Mouse (Mus musculus) lung, adult 2 months (tissue): Measurements from ENCODE around the gene Eif5a. TPM values are rescaled to one million over a fixed set of nuclear protein-coding genes. Genes with fewer than 3 reads are reported as not detected.
"Not testable (repeated sequence)": the region's sequence is repeated elsewhere in the genome, so short reads cannot be mapped to it uniquely, and the experiment has no call there.

Source experiments
- DNase-seq: peaks from one replicate; pipeline ENCODE4 v3.0.0; 2022
- H3K4me1 ChIP-seq: fragments of 200-500 bp; 2 replicates; pipeline ENCODE4 v1.6.1; 2011; ENCODE audit warnings: low read length; ENCODE audit not compliant: control insufficient read depth, insufficient read depth
- H3K4me3 ChIP-seq: fragments of 200-500 bp; replicated peaks from 2 replicates; pipeline ENCODE3; 2011; ENCODE audit warnings: low read depth, mild to moderate bottlenecking, control low read depth, low read length; ENCODE audit errors: extremely low read depth
- CTCF ChIP-seq: fragments of 200-500 bp; IDR thresholded peaks from 2 replicates; pipeline ENCODE4 v1.5.1; 2011; ENCODE audit warnings: mild to moderate bottlenecking, low read length, control low read depth; ENCODE audit not compliant: insufficient read depth
- POLR2A ChIP-seq: fragments of 200-500 bp; IDR thresholded peaks from 2 replicates; pipeline ENCODE4 v1.6.1; 2011; ENCODE audit warnings: low read depth, mild to moderate bottlenecking, control low read depth, low read length, borderline replicate concordance; ENCODE audit errors: extremely low read depth
- WGBS: fragments of 180-500 bp; shearing (Covaris S2); methylation state at CpG from one replicate; pipeline ENCODE4 v1.1.7; 2018; 5-methylcytosine and 5-hydroxymethylcytosine counted together
- polyA plus RNA-seq: library from polyadenylated mRNA; depleted of rRNA; stranded (reverse); fragments of >200 nt; gene quantifications from 2 replicates; pipeline ENCODE4 v1.2.3, GENCODE M21; 2012

Eif5a gene
- polyA plus RNA-seq, 1 experiment = 372 TPM

GRCm38 (mm10) chr11:69922796-69923195 is 1.0 kb upstream of the Eif5a start:
- 60% methylated on average over 3 of the region's 3 CpGs for WGBS
- DNase-seq = no peak
- Histone ChIP-seq H3K4me1 (peaks cover 4% of the 10 kb centered on the region), H3K4me3 (no peak overlapping the region)
- TF ChIP-seq POLR2A (no peak), CTCF (no peak)

- peak overlapping the region; percentile 98 for H3K4me3 ChIP-seq
- no peak for DNase-seq
- H3K4me1 ChIP-seq = peaks cover 4% of the 10 kb centered on the region
- 3% methylated on average over 12 of the region's 12 CpGs for WGBS
- no peak for TF ChIP-seq CTCF
Observed at GRCm38 (mm10) chr11:69922012-69922756, 426 bp upstream of the Eif5a start.

GRCm38 (mm10) chr11:69920266-69921031 is 1.3 kb downstream of the Eif5a start:
- WGBS = under 1% methylated on average over 62 of the region's 65 CpGs
- Histone ChIP-seq H3K4me3 (peak overlapping the region; percentile 92), H3K4me1 (peaks cover 8% of the 10 kb centered on the region)
- TF ChIP-seq POLR2A (no peak), CTCF (no peak)
- peak; percentile 52 for DNase-seq

- WGBS = under 1% methylated on average over 17 of the region's 17 CpGs
- peak; percentile 82 for DNase-seq
- Histone ChIP-seq H3K4me1 (peaks cover 13% of the 10 kb centered on the region), H3K4me3 (peak overlapping the region; percentile 92)
- TF ChIP-seq CTCF = no peak
Observed at GRCm38 (mm10) chr11:69919661-69920265, 2.0 kb downstream of the Eif5a start.

GRCm38 (mm10) chr11:69919053-69919452 is 2.7 kb downstream of the Eif5a start:
- H3K4me1 ChIP-seq = peaks cover 18% of the 10 kb centered on the region
- TF ChIP-seq POLR2A = no peak
- no peak for TF ChIP-seq CTCF
- H3K4me3 ChIP-seq = no peak overlapping the region
- no peak for DNase-seq
- 64% methylated on average over 9 of the region's 9 CpGs for WGBS

- 74% methylated on average over 5 of the region's 5 CpGs for WGBS
- no peak overlapping the region for H3K4me3 ChIP-seq
- H3K4me1 ChIP-seq = peaks cover 22% of the 10 kb centered on the region
- no peak for DNase-seq
- TF ChIP-seq POLR2A (no peak), CTCF (no peak)
Observed at GRCm38 (mm10) chr11:69918118-69918517, 3.6 kb downstream of the Eif5a start.

GRCm38 (mm10) chr11:69917379-69917948 is 4.3 kb downstream of the Eif5a start:
- Histone ChIP-seq H3K4me3 (no peak overlapping the region), H3K4me1 (peaks cover 22% of the 10 kb centered on the region)
- WGBS = 80% methylated on average over 8 of the region's 8 CpGs
- TF ChIP-seq CTCF (no peak), POLR2A (no peak)
- DNase-seq = no peak

- DNase-seq, H3K4me3 ChIP-seq: not testable (repeated sequence)
- WGBS = 52% methylated on average over 7 of the region's 7 CpGs
- peaks cover 22% of the 10 kb centered on the region for H3K4me1 ChIP-seq
Observed at GRCm38 (mm10) chr11:69916652-69917378, 4.9 kb downstream of the Eif5a start.

- WGBS = 66% methylated on average over 5 of the region's 5 CpGs
- peaks cover 22% of the 10 kb centered on the region for H3K4me1 ChIP-seq
- no peak for TF ChIP-seq CTCF
- no peak for TF ChIP-seq POLR2A
- DNase-seq = no peak
- no peak overlapping the region for H3K4me3 ChIP-seq
Observed at GRCm38 (mm10) chr11:69915667-69916627, 5.8 kb downstream of the Eif5a start.
